Mouse (Mus musculus) induced T-regulatory cell, adult 2 months (primary cell): ENCODE measurements around the gene Fras1.

Experiments
- DNase-seq: peaks from one replicate; pipeline ENCODE4 v3.0.0-alpha.2; 2012; ENCODE audit warnings: low read depth

Fras1 gene

DNA sequence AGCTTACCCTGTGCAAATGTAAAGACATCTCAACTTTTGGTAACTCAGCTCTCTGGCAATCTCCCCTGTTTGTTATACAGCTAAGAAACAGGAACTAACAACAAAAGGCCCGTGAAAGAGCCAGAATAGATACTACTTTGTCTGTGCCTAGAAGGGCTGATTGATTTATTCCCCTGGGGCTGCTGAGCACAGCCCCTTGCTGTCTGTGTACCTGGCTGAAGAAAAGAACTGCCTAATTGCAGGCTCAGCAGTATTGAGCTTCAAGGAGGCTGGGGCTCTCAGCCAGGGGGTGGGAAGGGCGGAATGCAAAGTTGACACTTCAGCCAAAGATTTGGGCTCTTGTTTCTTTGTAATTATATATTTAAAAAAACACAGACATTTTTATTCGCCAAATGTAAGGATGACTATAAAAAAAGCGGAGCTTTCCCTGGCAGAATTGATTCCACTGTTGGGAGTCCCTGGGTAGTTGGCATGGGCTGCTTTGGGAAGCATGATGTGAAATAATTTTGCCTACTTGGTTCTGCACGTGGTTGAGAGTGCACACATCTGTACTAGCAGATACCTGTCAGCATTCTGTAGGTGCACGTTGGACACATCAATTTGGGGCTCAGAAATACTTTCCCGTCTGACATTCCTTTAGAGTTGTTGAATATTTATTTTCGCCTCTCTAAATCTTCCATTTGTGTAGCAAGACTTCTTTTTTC is 31.5 kb downstream of the Fras1 start:
- DNase-seq = no peak

DNA sequence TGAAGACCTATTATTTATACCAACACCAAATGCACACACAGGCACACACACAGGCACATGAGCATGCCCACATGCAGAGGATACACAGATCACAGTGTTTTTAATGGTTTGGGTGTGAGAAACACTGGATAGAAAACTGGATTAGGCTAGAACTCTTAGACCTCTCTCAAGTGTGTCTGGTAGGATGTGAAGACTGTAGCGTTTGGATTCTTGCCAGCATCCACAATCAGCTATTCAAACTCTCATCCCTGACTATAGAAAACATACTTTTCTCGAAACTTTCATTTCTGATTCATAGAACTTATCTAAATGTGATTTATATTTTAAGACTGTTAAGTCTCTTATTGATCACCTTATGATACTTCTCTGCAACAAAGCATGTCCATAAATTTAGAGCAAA is 34.5 kb downstream of the Fras1 start:
- DNase-seq = no peak

DNA sequence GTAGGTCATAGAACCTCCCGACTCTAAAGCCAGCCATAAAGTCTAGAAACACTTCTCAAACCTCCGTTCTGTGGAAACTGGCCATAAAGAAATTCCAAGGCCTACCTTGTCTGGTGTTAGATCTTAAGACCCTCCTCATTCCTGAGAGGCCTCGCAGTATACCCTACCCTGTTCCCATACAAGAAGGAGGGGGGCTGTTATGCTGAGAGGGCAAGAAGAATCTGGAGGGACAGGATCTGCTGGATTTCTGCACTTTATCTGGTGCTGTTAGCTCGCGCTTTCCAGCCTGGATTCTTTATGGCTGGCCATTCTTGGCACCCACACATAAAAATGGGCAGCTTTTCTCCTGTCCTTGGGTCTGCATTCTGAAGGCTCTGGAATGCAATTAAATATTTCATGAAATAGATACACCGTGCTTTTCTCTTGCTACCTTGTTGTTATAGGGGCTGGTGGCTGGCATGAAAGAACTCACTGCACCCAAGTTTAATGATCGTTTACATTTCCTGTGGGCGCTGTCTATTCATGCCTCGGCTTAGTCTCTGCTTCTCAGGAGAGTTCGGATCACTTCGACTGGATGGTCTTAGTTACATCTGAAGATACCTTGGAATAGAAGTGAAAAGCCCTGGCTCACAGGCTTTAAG is 39.1 kb downstream of the Fras1 start:
- no peak for DNase-seq

DNA sequence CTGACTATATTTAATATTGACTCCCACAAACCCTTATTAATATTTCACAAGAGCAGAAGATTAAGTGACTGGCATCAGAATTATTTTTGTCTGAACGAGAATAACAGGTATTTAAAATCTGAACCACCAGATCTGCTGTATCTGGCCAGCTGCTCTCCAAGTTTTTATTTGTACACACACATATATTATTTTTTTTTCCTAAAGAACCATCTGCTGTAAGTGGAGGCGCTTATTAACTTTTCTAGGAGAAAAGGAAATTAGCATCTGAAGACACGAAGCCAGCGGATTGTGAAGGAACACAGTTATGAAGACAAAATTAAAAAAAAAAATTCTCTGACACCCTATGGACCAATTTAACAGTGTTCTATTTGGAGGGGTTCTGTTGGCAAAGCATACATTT is 43.4 kb downstream of the Fras1 start:
- no peak for DNase-seq

DNA sequence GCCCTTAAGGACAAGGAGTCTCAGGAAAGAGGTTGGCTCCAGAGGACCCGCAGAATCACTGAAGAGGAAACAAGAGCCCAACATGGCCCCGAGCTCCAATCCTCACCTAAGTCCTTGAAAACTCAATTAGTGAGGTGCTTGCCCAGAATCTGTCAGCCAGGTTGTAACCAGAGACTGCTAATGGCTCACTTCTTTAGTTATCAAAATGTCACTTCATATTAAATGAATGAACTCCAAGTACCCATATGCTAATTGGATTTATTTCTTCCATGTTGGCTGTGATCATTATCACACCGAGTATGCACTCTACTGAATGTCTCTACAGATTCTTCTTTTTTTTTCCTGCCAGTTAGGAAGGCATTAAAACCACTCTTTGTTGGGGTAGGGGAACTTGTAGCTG is 47.8 kb downstream of the Fras1 start:
- DNase-seq = no peak

DNA sequence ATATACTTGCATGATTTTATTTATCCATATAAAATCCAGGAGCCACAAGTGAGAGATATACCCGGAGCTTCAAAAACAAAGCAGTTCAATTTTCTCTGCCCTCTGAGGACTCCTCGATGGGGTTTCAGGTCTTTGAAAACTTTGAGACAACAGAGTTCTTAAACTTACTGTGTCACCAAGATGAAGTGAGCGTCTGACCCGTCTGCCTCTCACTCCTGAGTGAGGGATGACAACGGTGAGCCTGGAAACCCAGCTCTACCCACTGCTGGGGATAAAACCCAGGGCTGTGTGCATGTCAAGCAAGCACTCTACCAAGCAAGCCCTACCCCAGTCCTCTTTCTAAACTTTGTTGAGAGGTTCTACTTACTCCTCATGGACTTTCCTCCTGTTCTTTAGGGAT is 49.0 kb downstream of the Fras1 start:
- no peak for DNase-seq

DNA sequence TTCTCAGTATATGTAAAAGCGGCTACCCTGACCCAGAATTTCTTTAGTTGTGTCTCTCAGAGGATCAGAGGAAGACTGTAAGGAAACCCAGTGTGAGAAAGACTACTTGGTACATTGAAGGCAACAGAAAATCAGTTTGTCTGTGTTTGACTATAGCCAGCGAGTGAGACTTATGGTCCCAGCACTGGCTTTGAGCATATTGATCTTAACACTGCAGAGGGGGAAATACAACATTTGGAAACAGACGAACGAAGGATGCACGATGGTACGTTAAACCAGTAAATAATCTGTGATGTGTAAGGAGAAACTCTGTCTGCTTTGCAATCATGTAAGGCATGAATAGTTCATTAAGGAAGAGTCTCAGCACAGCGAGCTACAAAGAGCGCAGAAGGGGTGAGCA is 51.6 kb downstream of the Fras1 start:
- no peak for DNase-seq

DNA sequence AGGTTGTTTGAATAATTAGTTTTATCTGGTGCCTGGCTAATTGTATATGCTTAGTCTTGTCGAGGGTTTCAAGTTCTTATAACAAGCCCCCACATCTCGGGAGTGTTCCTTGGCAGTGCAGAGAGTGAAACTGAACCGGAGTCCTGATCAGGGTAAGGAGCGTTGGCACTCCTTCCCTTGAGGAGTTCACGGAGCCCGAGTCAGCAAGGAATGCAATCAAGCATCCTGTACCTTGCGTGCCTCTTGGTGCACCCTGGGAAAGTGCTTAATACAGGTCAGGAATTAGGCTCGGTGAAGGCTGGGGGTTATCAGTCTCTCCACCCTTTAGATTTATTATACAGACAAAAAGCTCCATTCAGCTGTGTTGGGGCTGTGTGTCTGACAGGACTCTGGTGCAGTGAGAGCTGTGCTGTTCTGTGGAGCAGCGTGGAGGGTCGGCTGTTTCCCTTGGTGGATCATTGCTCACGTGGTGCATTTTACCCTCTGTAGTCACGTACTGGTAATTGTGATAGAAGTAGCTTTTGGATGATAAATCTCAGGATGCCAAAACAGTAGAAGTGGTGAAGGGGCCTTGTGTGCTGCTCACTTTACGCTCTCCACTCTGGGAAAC is 55.9 kb downstream of the Fras1 start:
- no peak for DNase-seq

DNA sequence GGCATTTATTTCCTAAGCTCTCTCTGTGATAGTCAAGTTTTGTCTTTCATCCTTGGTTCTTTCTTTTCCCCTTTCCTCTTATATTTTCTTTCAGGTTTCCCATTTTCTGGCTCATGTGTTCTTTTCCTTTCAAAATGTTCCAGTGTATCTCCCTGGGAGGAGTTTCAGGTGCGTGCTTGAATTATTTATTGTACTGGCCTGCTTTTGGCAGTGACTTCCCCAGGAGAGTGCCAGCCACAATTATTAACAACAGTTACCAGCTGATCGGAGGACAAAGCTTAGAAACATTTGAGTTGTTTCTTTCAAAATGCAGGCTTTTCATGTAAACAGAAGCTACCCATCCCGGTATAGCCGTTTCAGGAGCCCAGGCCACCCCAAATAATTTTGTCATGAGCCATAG is 64.1 kb downstream of the Fras1 start:
- no peak for DNase-seq

DNA sequence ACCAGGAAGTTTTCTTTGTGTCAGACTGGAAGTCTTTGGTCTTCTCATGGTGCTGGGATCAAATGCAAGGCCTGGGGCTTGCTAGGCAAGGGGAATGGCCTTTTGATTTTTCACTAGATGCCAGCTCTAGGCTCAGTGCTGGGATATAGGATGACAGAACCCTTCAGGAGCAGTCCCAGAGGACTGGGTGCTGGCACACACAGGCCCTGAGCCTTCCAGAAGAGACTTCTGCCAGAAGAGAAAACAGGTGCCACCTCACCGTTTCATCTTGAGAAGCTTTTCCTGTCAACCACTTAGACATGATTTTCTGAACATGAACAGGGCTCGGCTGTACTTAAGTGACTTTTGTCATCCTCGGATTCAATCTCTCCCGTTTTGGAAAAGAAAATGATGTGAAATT is 66.1 kb downstream of the Fras1 start:
- no peak for DNase-seq

DNA sequence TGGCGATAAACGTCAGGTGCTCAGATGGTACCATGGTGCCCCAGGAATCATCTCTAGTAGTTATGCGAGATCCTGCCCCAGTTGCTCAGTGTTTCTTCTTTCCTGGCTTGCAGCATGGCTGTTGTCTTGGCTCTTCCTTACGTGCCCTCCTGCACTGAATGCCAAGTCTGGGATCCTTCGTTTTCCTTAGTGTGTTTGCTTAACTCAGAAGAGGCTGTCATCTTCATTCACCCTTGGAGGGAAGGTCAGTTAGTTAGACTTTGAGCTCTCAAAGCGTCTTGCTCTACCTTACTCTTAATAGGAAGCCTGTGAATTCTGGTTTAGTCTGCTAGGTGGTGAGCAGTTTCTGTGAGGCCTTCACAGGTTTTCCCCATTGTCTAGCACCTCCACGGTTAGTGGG is 73.7 kb downstream of the Fras1 start:
- DNase-seq = no peak

DNA sequence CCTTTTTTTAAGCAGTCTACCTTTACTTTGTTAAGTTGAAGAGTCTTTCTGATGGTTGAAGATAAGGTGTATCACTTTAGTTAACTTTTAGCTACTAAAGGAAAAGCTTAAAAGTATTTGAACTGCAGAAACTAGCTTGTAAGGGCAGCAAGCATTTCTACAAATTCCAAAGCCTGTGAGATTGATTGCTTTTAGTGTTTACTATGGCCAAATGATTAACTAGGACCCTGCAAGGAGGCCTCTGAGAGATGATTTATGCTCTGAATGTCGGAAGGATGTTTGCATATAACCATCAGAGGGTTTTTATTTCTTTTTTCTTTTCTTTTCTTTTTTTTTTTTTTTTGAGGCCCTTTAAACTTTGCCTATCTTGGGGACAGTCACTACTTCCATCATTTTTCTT is 78.3 kb downstream of the Fras1 start:
- DNase-seq = no peak

DNA sequence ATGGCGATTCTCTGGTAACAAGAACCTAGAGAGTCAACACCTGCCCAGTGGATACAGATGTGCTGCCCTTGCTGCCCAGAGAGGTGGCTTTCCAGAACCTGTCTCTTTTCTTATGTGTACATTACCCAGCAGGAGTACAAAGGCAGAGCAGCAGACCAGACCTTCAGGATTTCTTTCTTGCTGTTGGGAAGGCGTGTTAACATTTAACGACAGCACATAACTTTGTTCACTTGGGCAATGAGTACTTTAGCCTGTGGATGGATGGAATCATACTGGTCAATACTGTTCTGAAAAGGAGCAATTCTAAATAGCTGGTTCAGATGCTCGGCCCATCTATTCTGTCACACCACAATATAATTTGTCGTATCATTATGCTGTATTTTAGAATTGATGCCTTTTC is 79.6 kb downstream of the Fras1 start:
- no peak for DNase-seq

DNA sequence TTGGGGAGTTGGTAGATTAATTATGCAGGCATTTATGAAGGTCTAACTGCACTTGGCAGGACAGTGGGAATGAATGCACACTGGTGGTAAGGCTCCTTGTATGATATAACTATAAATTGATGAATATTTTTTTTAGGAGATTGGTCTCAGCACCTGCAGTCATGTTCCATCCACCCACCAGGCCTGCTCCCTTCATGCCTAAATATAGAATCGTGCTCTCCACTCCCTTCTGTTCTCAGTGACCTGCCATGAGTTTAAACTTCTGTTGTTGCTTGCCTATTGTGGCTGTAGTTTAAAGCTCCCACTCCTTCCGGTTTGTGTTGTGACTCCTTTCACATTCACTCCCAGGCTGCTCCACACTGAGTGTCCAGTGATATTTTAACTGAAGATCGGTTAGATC is 80.7 kb downstream of the Fras1 start:
- DNase-seq = no peak

DNA sequence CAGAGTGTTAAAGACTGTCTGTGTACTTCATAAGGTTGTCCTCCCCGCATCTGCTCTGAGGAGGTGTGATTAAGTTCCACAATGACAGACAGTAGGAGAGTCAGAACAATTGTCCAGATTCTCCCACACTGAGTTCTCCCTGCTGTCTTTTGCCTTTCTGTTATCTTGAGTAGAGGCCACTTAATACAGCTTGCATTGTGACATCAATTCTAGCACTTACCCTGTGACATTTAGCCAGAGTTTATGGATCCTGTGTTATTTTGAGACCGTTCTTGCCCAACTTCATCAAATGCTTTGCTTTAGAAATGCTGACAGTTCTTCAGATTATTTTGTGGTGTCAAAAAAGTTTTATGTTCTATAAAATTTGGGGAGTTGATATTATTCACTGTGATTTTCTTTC is 81.5 kb downstream of the Fras1 start:
- DNase-seq = no peak

DNA sequence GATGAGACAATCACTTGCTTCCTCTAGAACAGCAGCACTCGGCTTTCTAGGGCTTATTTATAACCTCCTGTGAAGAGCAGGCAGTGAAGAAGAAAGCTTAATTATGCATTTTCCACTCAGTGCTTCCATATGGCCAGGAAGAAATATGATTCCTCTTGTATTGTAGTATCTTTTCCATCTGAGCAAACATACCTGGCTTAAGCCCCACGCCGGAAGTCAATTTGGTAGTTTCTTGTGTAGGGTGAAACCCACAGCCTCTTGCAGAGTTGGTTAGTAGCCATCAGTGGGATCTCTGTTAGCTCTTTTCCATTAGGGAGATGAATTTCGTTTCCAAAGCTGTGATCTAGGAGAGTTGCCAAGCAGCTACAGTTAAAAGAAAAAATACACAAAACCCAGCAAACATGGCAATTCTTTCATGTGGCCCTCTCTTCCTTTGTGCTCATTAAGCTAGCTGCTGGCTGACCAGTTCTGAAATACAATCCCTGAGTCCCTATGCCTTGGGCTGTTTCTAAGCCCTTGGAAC is 83.7 kb downstream of the Fras1 start:
- DNase-seq = no peak

DNA sequence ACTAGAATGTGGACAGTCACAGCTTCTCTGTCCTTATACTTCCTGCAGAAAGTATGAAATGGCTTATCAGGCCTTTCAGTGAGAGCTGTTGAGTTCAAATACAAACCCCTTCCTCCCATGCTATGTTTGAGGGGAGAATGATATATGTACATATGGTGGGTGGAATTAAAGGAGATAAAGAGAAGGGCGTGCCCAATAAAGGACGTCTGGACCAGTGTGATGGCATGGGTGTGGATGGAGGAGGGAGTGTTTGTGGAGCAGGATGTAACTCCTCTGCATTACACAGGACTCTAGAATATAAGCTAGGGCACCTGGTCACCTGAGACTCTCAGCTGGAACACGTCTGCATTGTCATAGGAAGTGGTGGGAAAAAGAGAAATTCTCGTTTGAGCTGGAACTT is 85.8 kb downstream of the Fras1 start:
- no peak for DNase-seq

DNA sequence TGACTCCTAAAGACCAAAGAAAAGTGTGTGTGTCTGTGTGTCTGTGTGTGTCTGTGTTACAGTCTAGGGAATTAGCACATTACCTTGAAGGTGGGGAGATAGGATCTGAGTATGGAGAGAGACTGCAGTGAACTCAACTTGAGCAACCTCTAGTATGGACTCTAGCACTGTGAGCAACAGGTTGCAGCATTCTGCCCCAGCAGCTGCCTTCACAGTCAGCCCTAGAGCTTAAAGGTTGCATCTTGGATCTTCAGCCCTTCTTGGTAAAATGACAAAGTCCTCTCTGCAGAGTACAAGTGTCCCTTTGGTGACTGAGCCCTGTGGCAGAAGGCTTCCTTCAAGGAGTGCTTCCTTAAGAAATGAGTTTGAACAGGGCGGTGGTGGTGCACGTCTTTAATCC is 88.4 kb downstream of the Fras1 start:
- no peak for DNase-seq

DNA sequence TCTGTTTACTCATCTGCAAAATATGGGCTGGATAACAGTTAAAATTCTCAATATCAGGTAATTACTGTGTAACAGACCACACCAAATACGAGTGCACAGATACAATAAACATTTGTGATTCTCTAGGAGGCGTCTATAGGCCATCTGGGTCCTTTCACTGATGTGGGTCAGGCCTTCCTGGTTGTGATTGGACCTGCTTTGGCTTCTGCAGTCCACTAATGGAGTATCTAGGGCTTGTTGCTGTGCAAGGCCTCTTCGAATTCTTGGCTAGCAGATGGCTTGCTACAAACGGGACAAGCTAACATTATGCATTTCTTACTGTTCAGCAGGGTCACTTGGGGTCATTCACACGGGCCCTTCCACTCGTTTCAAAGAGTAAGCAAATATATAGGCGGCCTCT is 92.7 kb downstream of the Fras1 start:
- no peak for DNase-seq

DNA sequence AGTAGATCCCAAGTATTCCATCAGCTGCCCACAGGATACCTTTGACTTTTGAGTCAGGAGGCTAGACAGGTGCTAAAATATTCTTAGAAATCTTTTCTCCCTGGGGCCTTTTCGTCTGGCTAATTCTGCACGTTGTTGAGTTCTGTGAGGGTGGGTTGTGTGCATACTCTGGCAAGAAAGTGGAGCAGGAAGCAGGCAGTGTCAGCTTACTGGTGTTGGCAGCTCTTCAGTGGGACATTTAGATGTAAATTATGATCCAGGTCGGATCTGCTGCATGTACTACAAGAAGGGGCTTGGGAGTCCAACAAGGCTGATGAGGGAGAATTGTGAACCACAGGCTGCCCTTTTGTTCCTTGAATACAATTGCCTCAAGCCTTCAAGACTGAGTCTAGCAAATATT is 98.2 kb downstream of the Fras1 start:
- no peak for DNase-seq

DNA sequence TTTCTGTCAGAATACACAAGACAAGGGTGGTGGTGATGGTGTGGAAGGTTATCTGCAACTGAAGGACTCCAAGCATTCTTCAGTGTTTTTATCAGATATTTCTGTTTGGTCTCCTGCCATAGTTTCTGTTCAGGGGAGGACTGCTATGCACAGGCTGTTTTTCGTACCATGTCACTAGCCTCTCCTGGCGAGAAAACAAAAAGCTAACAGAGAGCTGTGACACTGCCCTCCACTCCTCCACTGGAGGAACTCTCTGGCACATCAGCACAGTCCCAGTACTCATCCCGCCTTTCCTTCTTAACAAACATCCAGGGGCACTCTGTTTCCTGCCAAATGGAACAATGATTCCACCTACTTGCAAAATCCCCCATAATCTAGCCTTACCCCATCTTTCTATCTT is 101.7 kb downstream of the Fras1 start:
- DNase-seq = no peak

DNA sequence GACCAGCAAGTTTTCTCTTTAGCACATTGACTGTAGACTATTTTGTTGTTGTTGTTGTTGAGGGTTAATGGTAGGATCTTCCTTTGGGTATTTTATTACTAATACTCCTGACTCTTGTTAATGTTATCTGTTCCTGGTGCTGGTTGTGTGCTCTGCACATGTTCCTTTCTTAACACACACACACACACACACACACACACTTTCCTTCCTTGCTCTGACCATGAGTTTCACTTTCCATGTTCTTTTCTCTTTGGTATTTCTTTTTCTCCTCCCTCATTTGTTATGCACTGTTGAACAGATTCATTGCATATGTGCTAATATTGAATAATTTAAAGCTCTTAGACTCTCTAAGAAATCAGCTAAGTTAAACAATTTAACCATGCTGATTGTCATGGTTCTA is 105.2 kb downstream of the Fras1 start:
- no peak for DNase-seq

DNA sequence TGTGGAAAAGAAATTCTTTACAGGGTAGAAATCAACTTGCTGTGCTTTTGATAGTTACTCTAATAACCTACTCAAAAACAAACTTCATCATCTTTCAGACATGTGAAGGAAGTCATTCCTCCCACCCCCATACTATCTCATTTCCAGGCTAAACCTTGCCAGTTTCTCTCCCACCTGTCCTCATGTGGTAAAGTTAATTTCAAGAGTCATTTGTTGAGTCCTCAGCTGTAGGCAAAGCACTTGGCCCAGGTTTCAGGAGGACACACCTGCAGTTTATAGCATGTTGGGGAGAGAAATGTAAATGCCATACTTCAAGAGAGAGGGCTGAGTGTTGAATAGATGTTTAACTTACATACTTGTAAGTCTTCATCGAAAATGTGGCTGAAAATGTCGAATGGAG is 107.4 kb downstream of the Fras1 start:
- no peak for DNase-seq

DNA sequence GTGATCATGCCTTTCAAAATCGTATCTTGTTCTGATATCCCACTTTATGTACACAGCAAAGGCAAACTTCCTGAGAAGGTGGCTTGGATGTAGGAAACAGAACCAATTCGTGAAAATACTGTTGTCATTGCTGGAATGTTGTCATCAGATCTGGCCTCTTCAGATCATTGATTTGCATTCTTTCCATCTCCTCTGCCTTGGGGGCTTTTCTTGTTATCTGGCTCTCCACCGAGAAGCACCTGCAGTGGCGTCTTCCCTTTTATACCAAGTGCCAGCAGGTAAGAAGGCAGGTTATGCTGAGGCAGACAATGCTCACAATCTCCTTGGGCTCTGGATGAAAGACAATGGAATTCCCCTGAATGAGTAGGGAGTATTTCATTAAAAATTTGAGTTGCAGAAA is 108.3 kb downstream of the Fras1 start:
- DNase-seq = no peak
